Mouse (Mus musculus): ENCODE data around the gene Rnh1. TPM values are rescaled to one million over a fixed set of nuclear protein-coding genes. Genes with fewer than 3 reads are reported as not detected.

Gene Rnh1
- total and polyA plus RNA-seq, 3 experiments, result 71.4 to 94.5 TPM; not detected in 1

DNA sequence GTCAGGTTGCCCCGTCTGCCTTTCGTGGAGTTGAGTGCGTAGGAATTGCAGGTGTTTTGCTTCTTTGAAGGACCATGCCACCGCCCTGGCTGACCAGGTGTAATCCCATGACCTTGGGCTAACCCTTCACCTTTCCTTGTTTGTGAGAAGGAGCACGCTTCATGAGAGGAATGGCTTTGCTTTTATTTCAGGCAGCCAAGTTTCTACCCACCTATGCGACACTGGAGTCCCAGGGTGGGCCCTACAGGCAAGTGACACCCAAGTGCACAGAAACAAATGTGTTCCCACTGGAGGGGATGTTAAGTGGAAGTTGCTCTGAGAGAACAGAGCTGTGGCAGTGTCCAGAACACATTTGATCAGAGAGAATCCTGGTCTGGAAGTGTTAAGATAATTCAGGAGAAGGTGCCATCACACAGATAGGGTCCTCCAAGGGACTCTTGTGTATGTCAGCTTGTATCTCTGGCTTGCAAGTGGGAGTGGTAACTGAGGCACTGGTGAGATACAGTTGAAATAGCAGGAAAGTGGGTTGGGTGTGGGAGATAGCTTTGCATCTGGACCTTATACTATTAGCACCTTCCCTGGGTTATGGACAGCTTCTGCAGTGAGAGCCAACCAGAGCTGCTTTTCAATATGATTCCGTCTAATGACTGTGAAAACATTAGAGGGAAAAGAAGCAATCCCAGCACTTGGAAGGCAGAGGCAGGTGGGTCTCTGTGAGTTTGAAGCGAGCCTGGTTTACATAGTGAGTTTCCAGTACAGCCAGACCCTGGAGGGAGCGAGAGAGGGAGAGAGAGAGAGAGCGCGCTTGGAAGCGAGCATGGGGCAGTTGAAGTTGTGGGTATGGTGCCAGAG lies 40.5 kb downstream of the Rnh1 start:
- Histone ChIP-seq H3K27me3 (ENCODE audit: control insufficient read depth in 1 of 2, insufficient read depth in 2 of 2, low read length in 2 of 2) (no peaks in the 10 kb centered on the region), H3K4me1 (ENCODE audit: control insufficient read depth in 1 of 2, insufficient read depth in 2 of 2, low read length in 2 of 2) (peaks cover 4 to 28% of the 10 kb centered on the region in 2 experiments), H3K9ac (ENCODE audit: control insufficient read depth, low read depth, low read length, poor library complexity, severe bottlenecking) (peak overlapping the region; percentile 95), H3K9me3 (replicated peaks; ENCODE audit: insufficient read depth, low read length) (no peaks in the 10 kb centered on the region), H3K4me3 (ENCODE audit: control insufficient read depth in 1 of 2, insufficient read depth in 1 of 2, low read depth in 2 of 2, low read length in 2 of 2) (peak overlapping the region; percentile 76 to 81), H3K27ac (ENCODE audit: control insufficient read depth, low read depth, low read length) (peak overlapping the region; percentile 56), H3K79me2 (ENCODE audit: control insufficient read depth, insufficient read depth, low read length, poor library complexity) (peaks cover 17% of the 10 kb centered on the region), H3K36me3 (ENCODE audit: control insufficient read depth in 1 of 2, insufficient read depth in 2 of 2, low read length in 2 of 2) (peaks cover 3 to 29% of the 10 kb centered on the region in 2 experiments)
- peak; percentile 54 for DNase-seq (ENCODE audit: low read depth, low spot score)
- TF ChIP-seq GATA1 (IDR thresholded peaks at IDR 0.05; ENCODE audit: low read depth, low read length) (peak; percentile 72), HCFC1 (IDR thresholded peaks at IDR 0.05; ENCODE audit: low read depth, low read length) (peak; percentile 27; the same call in 1 of the 2 replicates), CHD1 (IDR thresholded peaks at IDR 0.05; ENCODE audit: low read depth, low read length) (no peak), JUND (IDR thresholded peaks at IDR 0.05; ENCODE audit: low read depth, low read length) (no peak), MAZ (IDR thresholded peaks at IDR 0.05; ENCODE audit: low read depth, low read length) (no peak), TAL1 (IDR thresholded peaks at IDR 0.05; ENCODE audit: low read length) (peak; percentile 84), EP300 (IDR thresholded peaks at IDR 0.05; ENCODE audit: low read depth in 1 of 2, low read length in 2 of 2) (peak; percentile 76 to 85), NELFE (IDR thresholded peaks at IDR 0.05; ENCODE audit: low read depth, low read length) (no peak), TCF12 (IDR thresholded peaks at IDR 0.05; ENCODE audit: low read depth, low read length) (peak; percentile 81), USF2 (IDR thresholded peaks at IDR 0.05; ENCODE audit: borderline replicate concordance in 1 of 2, insufficient read depth in 1 of 2, low read depth in 1 of 2, low read length in 2 of 2) (no peak), POLR2A (IDR thresholded peaks at IDR 0.05; ENCODE audit: control insufficient read depth in 1 of 2, insufficient read depth in 1 of 2, low read depth in 1 of 2, low read length in 2 of 2, poor library complexity in 1 of 2) (no peak), SMC3 (IDR thresholded peaks at IDR 0.05; ENCODE audit: low read depth, low read length) (no peak), RCOR1 (IDR thresholded peaks at IDR 0.05; ENCODE audit: low read depth, low read length) (0 out of 2 replicates have a peak, but pooled peaks have one; percentile 38), BHLHE40 (IDR thresholded peaks at IDR 0.05; ENCODE audit: borderline replicate concordance, low read depth, low read length) (no peak), ZKSCAN1 (IDR thresholded peaks at IDR 0.05; ENCODE audit: low read depth, low read length) (no peak), MAX (IDR thresholded peaks at IDR 0.05; ENCODE audit: low read length) (no peak; the same call in 1 of the 2 replicates), KAT2A (conservative IDR thresholded peaks at IDR 0.05; ENCODE audit: low read depth, low read length) (no peak), MXI1 (IDR thresholded peaks at IDR 0.05; ENCODE audit: low read depth, low read length) (no peak; the same call in 1 of the 2 replicates), CTCF (IDR thresholded peaks at IDR 0.05 in 2 of 3, conservative IDR thresholded peaks at IDR 0.05 in 1 of 3; ENCODE audit: control insufficient read depth in 1 of 3, insufficient read depth in 1 of 3, low read depth in 2 of 3, low read length in 3 of 3, poor library complexity in 1 of 3, severe bottlenecking in 1 of 3) (no peak)

Measured in MEL (cell line).